Mouse (Mus musculus): ENCODE results near the gene Tspyl1. TPM values are rescaled to one million over a fixed set of nuclear protein-coding genes. Genes with fewer than 3 reads are reported as not detected.
A peak's percentile ranks its signal among the peaks of the same experiment; 100 is the strongest.

The Tspyl1 gene
- total RNA-seq, 1 experiment from 2014 or later, result 88.4 TPM

DNA sequence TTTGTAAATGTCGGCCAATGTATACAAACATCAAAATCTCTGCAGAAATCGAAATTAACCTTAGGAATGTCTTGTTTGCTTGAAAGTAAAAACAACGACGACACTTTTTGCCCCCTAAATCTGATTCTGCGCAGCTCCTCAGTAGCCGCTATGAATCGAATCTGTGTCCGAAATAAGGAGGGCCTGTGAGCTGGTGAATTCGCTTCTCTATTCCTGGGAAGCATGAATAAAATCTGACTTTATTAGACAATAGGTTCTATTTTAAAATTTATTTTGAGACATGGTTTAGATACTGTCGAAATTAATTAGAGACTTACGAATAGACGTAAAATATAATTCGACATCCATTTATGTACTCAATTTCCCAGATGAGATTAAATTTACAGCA, 14.9 kb downstream of the Tspyl1 start:
- no peak for ATAC-seq (replicated peaks in 1 of 2; ENCODE audit: insufficient read depth in 1 of 2, low FRiP score in 2 of 2, low TSS enrichment in 1 of 2, low read depth in 1 of 2, poor library complexity in 2 of 2, severe bottlenecking in 2 of 2)

DNA sequence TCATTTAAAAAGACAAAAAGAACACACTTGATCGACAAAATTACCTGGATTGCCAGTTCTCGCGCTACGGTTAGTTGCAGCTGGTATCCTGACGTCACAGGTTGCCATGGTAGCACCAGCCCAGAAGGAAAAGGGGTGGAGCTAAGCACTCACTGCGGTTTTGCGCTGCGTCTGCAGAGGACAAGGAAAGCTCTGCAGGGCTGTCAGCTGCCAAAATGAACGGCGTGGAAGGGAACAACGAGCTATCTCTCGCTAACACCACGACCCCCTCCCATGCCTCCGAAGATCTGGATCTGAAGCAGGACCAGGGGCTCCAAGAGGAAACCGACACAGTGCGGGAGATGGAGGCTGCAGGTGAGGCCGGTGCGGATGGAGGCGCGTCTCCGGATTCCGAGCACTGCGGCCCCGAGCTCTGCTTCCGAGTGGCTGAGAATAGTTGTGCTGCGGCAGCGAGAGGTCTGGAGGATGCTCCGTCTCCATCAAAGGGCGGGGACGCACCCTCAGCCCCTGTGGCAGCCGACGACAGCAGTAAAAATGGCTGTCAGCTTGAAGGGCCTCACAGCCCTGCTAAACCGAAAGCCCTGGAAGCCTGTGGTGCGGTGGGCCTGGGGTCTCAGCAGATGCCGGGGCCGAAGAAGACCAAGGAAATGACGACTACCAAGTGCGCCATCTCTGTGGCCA, 15.4 kb downstream of the Tspyl1 start, which contains the start of gene Tspyl4:
TSS of gene Tspyl4 (plus strand) at position 144 of the 681 bp plus-strand sequence.
- ATAC-seq (replicated peaks in 1 of 2; ENCODE audit: insufficient read depth in 1 of 2, low FRiP score in 2 of 2, low TSS enrichment in 1 of 2, low read depth in 1 of 2, poor library complexity in 2 of 2, severe bottlenecking in 2 of 2), result peak; percentile 96 to 97

- ATAC-seq (replicated peaks in 1 of 2; ENCODE audit: insufficient read depth in 1 of 2, low FRiP score in 2 of 2, low TSS enrichment in 1 of 2, low read depth in 1 of 2, poor library complexity in 2 of 2, severe bottlenecking in 2 of 2), result no peak
These were observed 16.2 kb downstream of the Tspyl1 start for GRCm38 (mm10) chr10:34297980-34298753.

DNA sequence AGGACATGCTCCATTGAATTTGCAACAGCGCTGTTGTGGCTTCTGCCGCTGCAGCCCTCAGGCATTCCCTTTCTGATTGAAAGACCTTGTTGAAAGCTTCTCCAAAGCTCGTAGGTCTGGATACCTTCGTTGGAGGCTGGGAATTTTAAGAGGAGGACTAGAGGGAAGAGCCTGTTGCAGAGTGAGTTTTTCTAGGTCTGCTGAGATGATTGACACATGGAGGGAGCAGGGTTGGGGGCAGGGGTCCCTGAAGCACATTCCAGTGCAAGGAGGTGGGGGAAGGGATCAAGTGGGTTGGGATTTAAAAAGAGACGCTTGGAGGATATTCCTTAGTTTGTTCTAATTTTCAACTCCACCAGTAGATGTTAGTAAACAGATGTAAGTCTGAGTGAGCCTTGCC, 18.4 kb downstream of the Tspyl1 start:
- ATAC-seq (replicated peaks in 1 of 2; ENCODE audit: insufficient read depth in 1 of 2, low FRiP score in 2 of 2, low TSS enrichment in 1 of 2, low read depth in 1 of 2, poor library complexity in 2 of 2, severe bottlenecking in 2 of 2), result no peak

DNA sequence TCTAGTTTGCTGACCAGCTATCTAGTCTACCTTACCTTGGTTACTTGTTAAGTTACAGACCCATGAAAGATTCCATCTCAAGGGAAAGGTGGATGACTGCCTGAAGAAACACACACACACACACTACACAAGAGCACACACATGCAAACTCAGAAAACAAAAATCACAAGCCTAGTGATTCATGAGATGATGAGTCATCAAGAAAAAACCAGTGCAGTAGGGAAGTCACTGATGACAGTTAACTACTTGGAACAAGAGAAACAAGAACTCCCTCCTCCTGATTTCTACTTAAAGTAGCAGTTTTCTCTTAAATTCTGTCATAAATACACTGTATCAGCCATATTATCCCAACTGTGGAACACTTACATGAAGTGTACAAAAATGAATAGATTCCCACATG, 25.1 kb downstream of the Tspyl1 start:
- ATAC-seq (replicated peaks in 1 of 2; ENCODE audit: insufficient read depth in 1 of 2, low FRiP score in 2 of 2, low TSS enrichment in 1 of 2, low read depth in 1 of 2, poor library complexity in 2 of 2, severe bottlenecking in 2 of 2), result no peak; a peak in 1 of 4 replicates

DNA sequence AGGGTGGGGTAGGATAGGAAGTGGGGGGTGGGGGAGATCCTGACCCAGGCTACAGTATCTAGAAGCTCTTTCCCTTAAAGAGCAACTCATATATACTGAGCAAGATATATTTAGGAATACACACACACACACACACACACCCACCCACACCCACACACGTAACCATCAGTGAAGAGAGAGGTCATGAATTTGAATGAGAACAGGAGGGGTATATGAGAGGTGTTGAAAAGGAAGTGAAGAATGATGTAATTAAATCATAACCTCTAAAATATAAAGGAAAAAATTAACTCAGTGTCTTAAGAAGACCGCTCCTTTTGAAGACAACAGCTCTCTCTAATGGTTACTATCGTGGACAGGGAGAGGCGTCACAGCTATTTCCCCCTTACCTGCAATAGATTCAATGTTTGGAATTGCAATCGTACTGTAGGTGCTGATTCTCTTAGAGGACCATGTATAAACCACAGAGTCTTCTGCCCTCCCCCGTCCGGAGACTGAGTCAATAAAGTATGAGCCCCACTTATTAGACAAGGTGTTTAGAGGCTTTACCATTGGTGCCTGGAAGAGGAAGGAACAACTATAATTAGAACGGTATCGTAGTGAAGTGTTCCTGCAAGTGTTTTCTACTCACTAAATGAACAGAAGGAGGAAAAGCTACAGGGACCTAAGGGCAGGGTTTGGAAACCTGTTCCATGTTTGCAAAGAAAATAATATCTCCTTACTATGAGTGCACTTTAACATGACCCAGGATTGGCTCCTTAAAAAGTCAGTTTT, 28.1 kb downstream of the Tspyl1 start:
- peak in 1 of 2 experiments; percentile 53; a peak in 1 of 4 replicates for ATAC-seq (replicated peaks in 1 of 2; ENCODE audit: insufficient read depth in 1 of 2, low FRiP score in 2 of 2, low TSS enrichment in 1 of 2, low read depth in 1 of 2, poor library complexity in 2 of 2, severe bottlenecking in 2 of 2)

GRCm38 (mm10) chr10:34312536-34312935, 30.5 kb downstream of the Tspyl1 start:
- ATAC-seq (replicated peaks in 1 of 2; ENCODE audit: insufficient read depth in 1 of 2, low FRiP score in 2 of 2, low TSS enrichment in 1 of 2, low read depth in 1 of 2, poor library complexity in 2 of 2, severe bottlenecking in 2 of 2), result no peak

- ATAC-seq (replicated peaks in 1 of 2; ENCODE audit: insufficient read depth in 1 of 2, low FRiP score in 2 of 2, low TSS enrichment in 1 of 2, low read depth in 1 of 2, poor library complexity in 2 of 2, severe bottlenecking in 2 of 2), result 0 out of 4 replicates have a peak, but pooled peaks of 1 of the 2 experiments have one; percentile 7
These were observed 34.7 kb downstream of the Tspyl1 start for GRCm38 (mm10) chr10:34316571-34317216.

DNA sequence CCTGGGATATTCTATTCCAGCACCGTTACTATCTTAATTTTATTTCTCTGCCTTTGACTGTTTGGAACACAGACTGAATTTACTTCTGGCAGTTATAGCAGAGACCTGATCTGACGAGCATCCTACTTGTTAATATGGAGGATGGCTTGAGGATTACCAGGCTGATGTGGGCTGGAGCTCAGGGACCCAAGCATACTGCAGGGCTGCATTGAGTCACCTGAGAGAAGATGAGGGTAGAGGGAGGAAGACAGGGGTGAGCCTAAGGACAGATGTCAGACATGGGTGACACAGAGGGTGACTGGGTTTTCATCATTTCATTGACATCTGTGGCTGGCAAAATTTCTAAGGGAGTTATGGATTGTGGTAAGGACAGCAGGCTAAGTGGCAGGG, 35.2 kb downstream of the Tspyl1 start:
- no peak for ATAC-seq (replicated peaks in 1 of 2; ENCODE audit: insufficient read depth in 1 of 2, low FRiP score in 2 of 2, low TSS enrichment in 1 of 2, low read depth in 1 of 2, poor library complexity in 2 of 2, severe bottlenecking in 2 of 2)

GRCm38 (mm10) chr10:34320809-34321208, 38.8 kb downstream of the Tspyl1 start:
- no peak for ATAC-seq (replicated peaks in 1 of 2; ENCODE audit: insufficient read depth in 1 of 2, low FRiP score in 2 of 2, low TSS enrichment in 1 of 2, low read depth in 1 of 2, poor library complexity in 2 of 2, severe bottlenecking in 2 of 2)

- ATAC-seq (replicated peaks in 1 of 2; ENCODE audit: insufficient read depth in 1 of 2, low FRiP score in 2 of 2, low TSS enrichment in 1 of 2, low read depth in 1 of 2, poor library complexity in 2 of 2, severe bottlenecking in 2 of 2), result peak in 1 of 2 experiments; percentile 51; a peak in 2 of 4 replicates
These were observed 44.7 kb downstream of the Tspyl1 start for GRCm38 (mm10) chr10:34326701-34327100.

- no peak for ATAC-seq (replicated peaks in 1 of 2; ENCODE audit: insufficient read depth in 1 of 2, low FRiP score in 2 of 2, low TSS enrichment in 1 of 2, low read depth in 1 of 2, poor library complexity in 2 of 2, severe bottlenecking in 2 of 2)
These were observed 45.2 kb downstream of the Tspyl1 start for GRCm38 (mm10) chr10:34327144-34327543.

DNA sequence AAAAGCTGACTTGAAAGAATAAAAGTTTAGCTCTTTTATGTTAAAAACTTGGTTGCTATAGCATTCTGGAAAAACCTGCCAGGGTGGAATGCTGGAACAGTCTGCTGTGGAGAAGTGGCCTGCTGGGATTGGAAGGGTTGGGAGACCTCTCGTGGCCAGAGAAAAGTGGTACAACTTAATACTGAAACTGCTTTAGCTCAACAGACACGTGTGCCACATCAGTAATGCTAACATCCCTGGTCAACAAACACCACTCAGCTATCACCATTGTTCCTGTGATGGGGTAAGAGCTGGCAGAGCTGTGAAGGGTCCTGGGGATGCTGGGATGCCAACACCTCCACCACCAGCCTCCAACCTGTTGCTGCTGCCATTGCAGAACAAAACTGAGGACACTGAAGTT, 46.3 kb downstream of the Tspyl1 start:
- peak; percentile 56 to 73; a peak in 2 of 4 replicates for ATAC-seq (replicated peaks in 1 of 2; ENCODE audit: insufficient read depth in 1 of 2, low FRiP score in 2 of 2, low TSS enrichment in 1 of 2, low read depth in 1 of 2, poor library complexity in 2 of 2, severe bottlenecking in 2 of 2)

Other genes with a start within 250 kb of the Tspyl1 start
- not detected in 2 replicates for gene Trappc3l, start 244.6 kb upstream of the Tspyl1 start, total RNA-seq (2017)
- not detected in 2 replicates for gene Calhm4, start 237.9 kb upstream of the Tspyl1 start, total RNA-seq (2017)
- gene Calhm5, start 185.7 kb upstream of the Tspyl1 start, total RNA-seq (2017), result not detected in 2 replicates
- gene Calhm6, start 154.2 kb upstream of the Tspyl1 start, total RNA-seq (2017), result 13.1 and 16.7 TPM in 2 replicates
- gene Dse, start 74.5 kb upstream of the Tspyl1 start, total RNA-seq (2017), result 1.8 and 2.4 TPM in 2 replicates
- 5.8 and 13.6 TPM in 2 replicates for gene Tspyl4, start 15.3 kb downstream of the Tspyl1 start, total RNA-seq (2017)
- gene Col10a1, start 107.8 kb downstream of the Tspyl1 start, total RNA-seq (2017), result not detected in 2 replicates
- 53.0 and 53.5 TPM in 2 replicates for gene Nt5dc1, start 136.4 kb downstream of the Tspyl1 start, total RNA-seq (2017)
- 0.25 and 0.40 TPM in 2 replicates for gene Frk, start 201.2 kb downstream of the Tspyl1 start, total RNA-seq (2017)

Measured in hematopoietic stem cell, adult 5-6 weeks (primary cell).